Mouse (Mus musculus) frontal cortex, postnatal 25 days (tissue): ENCODE measurements at regions not wholly inside any gene's neighbourhood (a gene's known extent, or its start where the extent isn't known, plus 50 kb on each side); places are given as distances from the start of the nearest gene placed in this dataset.
"Not testable (repeated sequence)": the region's sequence is repeated elsewhere in the genome, so short reads cannot be mapped to it uniquely, and the experiment has no call there.

Experiments
- DNase-seq, 2 experiments: peaks; one replicate each; pipeline ENCODE4 v3.0.0; 2022; ENCODE audit warnings: low spot score in 2 of 2

- DNase-seq = no peak
These were observed 100.2 kb upstream of the Tcerg1l start for GRCm38 (mm10) chr7:138497771-138498170.

GRCm38 (mm10) chr7:138497202-138497601 lies 99.7 kb upstream of the Tcerg1l start:
- no peak for DNase-seq

- no peak for DNase-seq
These were observed 96.1 kb upstream of the Tcerg1l start for GRCm38 (mm10) chr7:138493661-138494060.

GRCm38 (mm10) chr7:138492261-138492660 lies 94.7 kb upstream of the Tcerg1l start:
- no peak for DNase-seq

- DNase-seq = no peak
These were observed 91.9 kb upstream of the Tcerg1l start for GRCm38 (mm10) chr7:138489471-138489870.

- DNase-seq = no peak
These were observed 90.7 kb upstream of the Tcerg1l start for GRCm38 (mm10) chr7:138488201-138488720.

GRCm38 (mm10) chr7:138472891-138473455 lies 75.4 kb upstream of the Tcerg1l start:
- DNase-seq = no peak

- DNase-seq = no peak
These were observed 74.8 kb upstream of the Tcerg1l start for GRCm38 (mm10) chr7:138472371-138472770.

- no peak for DNase-seq
These were observed 71.7 kb upstream of the Tcerg1l start for GRCm38 (mm10) chr7:138469211-138469610.

GRCm38 (mm10) chr7:138468436-138468835 lies 70.9 kb upstream of the Tcerg1l start:
- no peak for DNase-seq

- DNase-seq = no peak
These were observed 70.5 kb upstream of the Tcerg1l start for GRCm38 (mm10) chr7:138467981-138468380.

- no peak for DNase-seq
These were observed 69.9 kb upstream of the Tcerg1l start for GRCm38 (mm10) chr7:138467386-138467785.

GRCm38 (mm10) chr7:138457964-138458363 lies 60.4 kb upstream of the Tcerg1l start:
- DNase-seq = no peak

- no peak for DNase-seq
These were observed 57.8 kb upstream of the Tcerg1l start for GRCm38 (mm10) chr7:138455371-138455770.

- not testable (repeated sequence) for DNase-seq
These were observed 57.1 kb upstream of the Tcerg1l start for GRCm38 (mm10) chr7:138454498-138455225.

GRCm38 (mm10) chr7:138451321-138451720 lies 53.8 kb upstream of the Tcerg1l start:
- peak; percentile 8 to 18 for DNase-seq

GRCm38 (mm10) chr7:138448519-138448918 lies 51.0 kb upstream of the Tcerg1l start:
- DNase-seq = no peak
